Mouse (Mus musculus) left cerebral cortex, postnatal 4 days (tissue): ENCODE data around the gene Cpm. TPM values are rescaled to one million over a fixed set of nuclear protein-coding genes. Genes with fewer than 3 reads are reported as not detected.
"Not testable (repeated sequence)": the region's sequence is repeated elsewhere in the genome, so short reads cannot be mapped to it uniquely, and the experiment has no call there.

ENCODE experiments used
- DNase-seq: peaks from one replicate; pipeline ENCODE4 v3.0.0-alpha.2; 2022
- intact Hi-C: fragments of 180-260 bp; cut with DNase I; formaldehyde crosslinking; loops from one replicate; pipeline ENCODE4 v1.15.1; 2025
- total RNA-seq, 2 experiments: library from RNA; stranded (reverse); gene quantifications; 2 replicates each; pipeline ENCODE4 v1.2.3; 2021

Cpm gene
- total RNA-seq, 2 experiments from 2014 or later: 1.7 to 2.5 TPM

DNA sequence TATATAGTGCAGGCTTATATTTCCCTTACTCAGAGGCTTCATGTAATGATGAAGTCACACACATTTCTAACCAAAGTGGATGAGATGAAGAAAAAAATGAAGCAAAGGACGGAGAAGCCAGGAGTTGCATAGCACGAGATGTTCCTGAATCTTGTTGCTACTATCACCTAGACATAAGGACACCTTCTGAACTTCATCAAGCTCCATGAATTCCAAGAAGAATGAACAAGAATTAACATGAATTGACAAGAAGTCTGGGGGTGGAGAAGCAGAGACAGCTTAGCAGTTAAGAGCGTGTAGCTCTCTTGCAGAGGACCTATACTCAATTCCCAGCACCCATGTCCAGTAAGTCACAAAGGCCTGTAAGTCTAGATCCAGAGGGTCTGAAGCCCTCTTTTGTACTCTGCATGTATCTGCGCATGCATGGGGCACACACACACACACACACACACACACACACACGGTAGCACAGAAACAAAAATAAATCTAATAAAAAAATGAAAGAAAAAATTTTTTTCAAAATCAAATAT, 36.2 kb upstream of the Cpm start:
- no peak for DNase-seq

DNA sequence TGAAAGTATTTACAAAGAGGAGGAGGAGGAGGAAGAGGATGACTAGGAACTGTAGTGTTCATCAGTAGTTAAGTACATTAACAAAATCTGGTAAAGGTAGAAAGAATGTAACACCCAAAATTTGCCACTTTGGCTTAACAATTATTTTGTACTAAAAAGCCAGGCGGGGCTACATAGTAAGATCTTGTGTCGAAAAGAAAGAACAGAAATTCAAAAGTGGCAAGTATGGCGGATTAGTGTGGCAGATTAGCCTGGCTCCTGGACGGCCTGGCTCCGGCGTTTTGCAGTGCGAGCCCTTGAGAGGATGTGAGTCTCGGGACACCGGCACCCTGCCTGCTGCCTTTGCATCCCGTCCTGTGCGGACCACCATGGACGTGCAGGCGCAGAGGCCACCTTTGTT, 35.4 kb upstream of the Cpm start:
- intact Hi-C loops: no loop called here
- DNase-seq: no peak

More for the DNA sequence above, 36.2 kb upstream of the Cpm start:
- intact Hi-C loops: no loop called here

DNA sequence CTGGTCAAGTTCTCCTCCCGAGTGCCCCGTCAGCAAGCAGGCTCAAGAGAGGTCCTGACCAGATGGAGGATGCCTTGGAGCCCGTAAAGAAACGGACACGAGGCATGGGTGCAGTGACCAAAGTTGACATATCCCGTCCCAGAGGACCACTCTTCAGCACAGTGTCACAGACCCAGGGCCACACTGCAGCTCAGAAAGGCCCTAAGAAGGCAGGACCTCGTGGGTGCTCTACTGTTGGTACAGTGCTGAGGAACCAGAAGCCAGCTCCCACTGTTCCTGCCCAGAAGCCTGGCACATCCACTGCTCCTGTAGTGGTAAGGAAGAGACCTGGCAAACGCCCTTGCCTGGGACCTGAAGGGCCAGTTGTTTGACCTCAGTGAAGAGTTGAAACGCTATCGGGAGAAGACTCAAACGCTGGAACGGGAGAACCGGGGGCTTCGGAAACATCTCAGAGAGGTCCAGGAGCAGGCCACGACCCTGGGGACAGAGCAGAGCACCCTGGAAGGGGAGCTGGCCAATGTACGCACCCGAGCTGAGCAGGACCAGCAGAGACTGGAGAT, 34.9 kb upstream of the Cpm start:
- intact Hi-C loops: no loop called here
- DNase-seq: no peak

GRCm38 (mm10) chr10:117594913-117595312, 34.4 kb upstream of the Cpm start:
- DNase-seq: no peak
- intact Hi-C loops: no loop called here

- intact Hi-C loops: no loop called here
Observed at GRCm38 (mm10) chr10:117595442-117596164, 33.7 kb upstream of the Cpm start.

GRCm38 (mm10) chr10:117596165-117596735, 33.0 kb upstream of the Cpm start:
- DNase-seq: no peak
- intact Hi-C loops: no loop called here

More at GRCm38 (mm10) chr10:117595442-117596164, 33.7 kb upstream of the Cpm start:
- DNase-seq: no peak

DNA sequence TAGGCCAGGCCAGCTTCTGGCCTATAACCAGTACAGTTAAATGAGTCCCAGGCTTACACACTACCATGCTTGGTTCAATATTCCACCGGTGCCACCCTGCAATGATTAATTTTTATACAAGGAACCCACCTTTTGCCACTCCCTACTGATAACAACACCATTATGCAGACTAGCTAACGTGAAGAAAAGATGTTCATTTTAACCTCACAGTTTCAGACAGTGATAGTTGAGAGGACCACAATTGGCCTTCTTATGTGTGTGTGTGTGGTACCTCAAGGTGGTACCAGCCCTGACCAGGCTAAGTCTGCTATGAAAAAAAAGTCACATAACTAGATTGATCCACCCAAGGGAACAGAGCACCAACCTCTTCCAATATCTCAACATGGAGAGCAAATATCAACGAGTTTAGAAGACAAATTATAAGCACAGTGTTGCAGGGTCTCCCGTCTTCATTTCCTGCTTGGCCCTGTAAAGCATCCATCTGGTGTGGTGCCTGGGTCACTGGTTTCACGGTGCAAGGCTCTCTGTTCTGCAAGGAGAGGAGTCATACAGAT, 32.5 kb upstream of the Cpm start:
- DNase-seq: no peak
- intact Hi-C loops: no loop called here

DNA sequence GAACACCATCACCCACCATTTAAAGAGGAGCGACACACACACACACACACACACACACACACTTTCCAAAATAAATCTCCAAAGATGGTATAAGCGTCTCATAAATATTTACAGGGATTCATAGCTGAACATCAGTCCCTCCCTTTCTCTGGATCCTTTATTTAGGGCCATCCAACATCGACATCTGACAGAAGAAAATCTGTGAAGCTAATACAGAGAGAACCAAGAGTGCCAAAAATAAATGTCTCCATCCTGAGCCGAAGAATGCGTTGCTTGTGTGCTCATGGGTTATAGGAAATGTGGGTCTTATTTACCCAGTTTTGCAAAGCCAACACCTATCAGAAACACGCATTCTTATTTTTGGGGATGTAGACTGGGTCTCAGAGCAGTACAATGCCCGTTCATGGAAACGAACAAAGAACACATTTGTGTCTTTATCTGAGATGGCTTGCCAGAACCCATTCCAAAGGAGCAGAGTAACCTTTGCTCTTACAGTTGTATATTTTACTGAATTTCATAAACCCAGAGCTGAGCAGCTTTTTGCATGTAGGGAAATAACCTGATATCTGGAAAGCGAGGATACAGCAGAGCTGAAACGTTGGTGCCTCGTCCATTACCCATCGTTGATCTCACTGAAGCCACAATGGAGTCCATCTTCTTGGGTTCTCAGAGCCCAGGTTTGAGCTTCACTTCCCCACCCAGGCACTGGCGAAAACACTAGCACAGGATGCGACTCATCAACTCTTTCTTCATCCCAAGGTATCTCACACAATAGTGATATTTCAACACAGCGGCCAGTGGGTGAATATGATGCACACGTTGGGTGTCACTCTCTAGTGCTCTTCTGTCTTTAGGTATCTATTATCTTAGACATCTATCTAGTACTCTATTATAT, 31.7 kb upstream of the Cpm start:
- DNase-seq, intact Hi-C loops: not testable (repeated sequence)

GRCm38 (mm10) chr10:117598266-117598950, 30.9 kb upstream of the Cpm start:
- intact Hi-C loops: no loop called here
- DNase-seq: no peak

DNA sequence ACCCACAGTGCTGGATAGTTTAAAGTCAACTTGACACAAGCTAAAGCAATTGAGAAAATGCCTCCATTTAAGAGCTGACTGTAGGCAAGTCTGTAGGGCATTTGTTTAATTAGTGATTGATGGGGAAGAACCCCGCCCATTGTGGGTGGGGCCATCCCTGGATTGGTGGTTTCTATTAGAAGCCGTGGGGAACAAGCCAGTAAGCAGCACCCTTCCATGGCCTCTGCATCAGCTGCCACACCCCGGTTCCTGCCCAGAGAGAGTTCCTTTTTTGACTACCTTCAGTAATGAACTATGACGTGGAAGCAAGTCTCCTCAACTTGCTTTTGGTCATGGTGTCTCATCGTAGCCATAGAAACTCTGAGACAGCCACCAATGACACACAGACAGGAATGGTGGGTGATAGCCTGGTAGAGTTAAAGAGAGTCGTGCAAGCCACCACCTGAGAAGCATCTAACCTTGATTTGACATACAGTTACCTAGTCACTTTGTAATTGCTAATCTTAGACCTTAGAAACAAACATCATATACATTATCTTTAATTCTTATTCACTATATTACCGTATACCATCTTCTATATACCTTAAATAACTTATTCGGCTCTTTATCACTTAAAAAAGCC, 30.2 kb upstream of the Cpm start:
- intact Hi-C loops: not testable (repeated sequence)

GRCm38 (mm10) chr10:117601146-117602035, 27.9 kb upstream of the Cpm start:
- DNase-seq: no peak
- intact Hi-C loops: no loop called here

More for the DNA sequence above, 30.2 kb upstream of the Cpm start:
- not testable (repeated sequence) for DNase-seq

GRCm38 (mm10) chr10:117602325-117603129, 26.8 kb upstream of the Cpm start:
- intact Hi-C loops: no loop called here
- no peak for DNase-seq

- intact Hi-C loops: no loop called here
- no peak for DNase-seq
Observed at GRCm38 (mm10) chr10:117603130-117603833, 26.0 kb upstream of the Cpm start.

GRCm38 (mm10) chr10:117603834-117604623, 25.3 kb upstream of the Cpm start:
- DNase-seq: no peak
- intact Hi-C loops: no loop called here

DNA sequence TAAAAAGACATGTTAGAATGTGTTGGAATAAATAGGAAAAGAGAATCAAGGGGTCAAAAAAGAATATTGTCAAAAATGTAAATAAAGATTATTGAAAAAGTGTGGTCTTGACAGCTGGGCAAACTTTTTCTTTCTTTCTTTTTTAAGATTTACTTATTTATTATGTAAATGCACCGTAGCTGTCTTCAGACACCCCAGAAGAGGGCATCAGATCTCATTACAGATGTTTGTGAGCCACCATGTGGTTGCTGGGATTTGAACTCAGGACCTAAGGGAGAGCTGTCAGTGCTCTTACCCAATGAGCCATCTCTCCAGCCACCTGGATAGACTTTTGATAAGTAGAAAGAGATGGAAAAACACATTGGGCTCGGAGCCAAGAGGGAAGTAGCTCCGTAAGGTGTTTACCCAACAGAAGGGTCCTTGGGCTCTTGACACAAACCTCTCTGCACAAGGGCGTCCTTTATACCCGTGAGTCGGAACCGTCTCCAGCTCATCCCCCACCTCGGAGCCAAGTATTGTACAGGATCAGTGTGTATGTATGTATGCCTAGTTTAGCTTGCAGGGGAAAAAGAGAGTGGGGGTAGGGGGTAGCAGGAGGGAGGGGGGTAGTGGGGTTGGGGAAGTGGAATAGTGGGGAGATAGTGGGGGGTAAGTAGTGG, 24.5 kb upstream of the Cpm start:
- intact Hi-C loops: no loop called here
- DNase-seq: no peak
